Mouse (Mus musculus) MEL (cell line): ENCODE measurements around the gene Neu2. TPM values are rescaled to one million over a fixed set of nuclear protein-coding genes. Genes with fewer than 3 reads are reported as not detected.

ENCODE experiments used
- DNase-seq: peaks from one replicate; pipeline ENCODE4 v3.0.0; 2011; ENCODE audit warnings: low read depth, low spot score
- H3K27ac ChIP-seq: 2 replicates; pipeline ENCODE4 v1.5.1; 2012; ENCODE audit warnings: low read depth, mild to moderate bottlenecking, control low read depth, low read length, moderate library complexity; ENCODE audit not compliant: control insufficient read depth
- H3K27me3 ChIP-seq, 2 experiments: fragments of 150-350 bp in 1 of 2; sonication (generic) in 1 of 2; 2 replicates each; pipeline ENCODE4 v1.6.1; 2012; ENCODE audit warnings: low read length in 2 of 2, mild to moderate bottlenecking in 2 of 2, improper control_type of control experiment in 1 of 2, moderate library complexity in 1 of 2; ENCODE audit not compliant: insufficient read depth in 2 of 2, control insufficient read depth in 1 of 2
- H3K36me3 ChIP-seq, 2 experiments: 2 replicates each; pipeline ENCODE4 v1.6.1; 2012 to 2014; ENCODE audit warnings: low read length in 2 of 2, improper control_type of control experiment in 1 of 2, inconsistent platforms in 1 of 2, mild to moderate bottlenecking in 1 of 2; ENCODE audit not compliant: insufficient read depth in 2 of 2, control insufficient read depth in 1 of 2
- H3K4me1 ChIP-seq, 2 experiments: fragments of 150-350 bp in 1 of 2; sonication (generic) in 1 of 2; 2 replicates each; pipeline ENCODE4 v1.6.1; 2012; ENCODE audit warnings: low read length in 2 of 2, improper control_type of control experiment in 1 of 2, mild to moderate bottlenecking in 1 of 2; ENCODE audit not compliant: insufficient read depth in 2 of 2, control insufficient read depth in 1 of 2
- H3K4me3 ChIP-seq, 2 experiments: fragments of 150-350 bp in 1 of 2; sonication (generic) in 1 of 2; 2 replicates each; pipeline ENCODE4 v1.5.1; 2012; ENCODE audit warnings: low read depth in 2 of 2, low read length in 2 of 2, mild to moderate bottlenecking in 2 of 2, moderate library complexity in 2 of 2, control low read depth in 1 of 2, improper control_type of control experiment in 1 of 2; ENCODE audit not compliant: control insufficient read depth in 1 of 2, insufficient read depth in 1 of 2
- H3K79me2 ChIP-seq: 2 replicates; pipeline ENCODE4 v1.6.1; 2012; ENCODE audit warnings: mild to moderate bottlenecking, low read length, moderate library complexity; ENCODE audit not compliant: control insufficient read depth, poor library complexity, insufficient read depth
- H3K9ac ChIP-seq: 2 replicates; pipeline ENCODE4 v1.6.1; 2012; ENCODE audit warnings: low read depth, mild to moderate bottlenecking, control low read depth, low read length, moderate library complexity; ENCODE audit not compliant: control insufficient read depth, poor library complexity, severe bottlenecking
- H3K9me3 ChIP-seq: fragments of 150-350 bp; sonication (generic); replicated peaks from 2 replicates; pipeline ENCODE4 v1.6.1; 2012; ENCODE audit warnings: mild to moderate bottlenecking, low read length, improper control_type of control experiment, moderate library complexity; ENCODE audit not compliant: insufficient read depth
- CHD1 ChIP-seq: IDR thresholded peaks from 2 replicates; pipeline ENCODE4 v1.6.1; 2012; ENCODE audit warnings: low read depth, mild to moderate bottlenecking, inconsistent platforms, low read length, improper control_type of control experiment
- CHD2 ChIP-seq: IDR thresholded peaks from 2 replicates; pipeline ENCODE4 v1.6.1; 2011; ENCODE audit warnings: low read length, improper control_type of control experiment
- CTCF ChIP-seq, 3 experiments: IDR thresholded peaks in 2 of 3; conservative IDR thresholded peaks in 1 of 3; 2 replicates each; pipeline ENCODE4 v1.5.1; 2011 to 2012; ENCODE audit warnings: low read length in 3 of 3, low read depth in 2 of 3, mild to moderate bottlenecking in 2 of 3, improper control_type of control experiment in 1 of 3, inconsistent platforms in 1 of 3, mixed read lengths in 1 of 3, moderate library complexity in 1 of 3; ENCODE audit not compliant: control insufficient read depth in 1 of 3, insufficient read depth in 1 of 3, poor library complexity in 1 of 3, severe bottlenecking in 1 of 3
- ELF1 ChIP-seq: IDR thresholded peaks from 2 replicates; pipeline ENCODE4 v1.6.1; 2014; ENCODE audit warnings: low read depth, mild to moderate bottlenecking, inconsistent platforms, low read length, improper control_type of control experiment, moderate library complexity
- ETS1 ChIP-seq: IDR thresholded peaks from 2 replicates; pipeline ENCODE4 v1.6.1; 2012; ENCODE audit warnings: low read depth, mild to moderate bottlenecking, inconsistent platforms, low read length, improper control_type of control experiment, moderate library complexity
- GABPA ChIP-seq: IDR thresholded peaks from 2 replicates; pipeline ENCODE4 v1.6.1; 2012; ENCODE audit warnings: low read depth, mild to moderate bottlenecking, inconsistent platforms, low read length, improper control_type of control experiment, moderate library complexity
- HCFC1 ChIP-seq: IDR thresholded peaks from 2 replicates; pipeline ENCODE4 v1.6.1; 2012; ENCODE audit warnings: low read depth, mild to moderate bottlenecking, inconsistent platforms, low read length, improper control_type of control experiment, moderate library complexity
- JUND ChIP-seq: IDR thresholded peaks from 2 replicates; pipeline ENCODE4 v1.6.1; 2011; ENCODE audit warnings: low read depth, mild to moderate bottlenecking, improper control_type of control experiment, low read length
- KAT2A ChIP-seq: conservative IDR thresholded peaks from 2 replicates; pipeline ENCODE4 v1.6.1; 2012; ENCODE audit warnings: low read depth, low read length, improper control_type of control experiment, inconsistent platforms
- MAFK ChIP-seq: IDR thresholded peaks from 2 replicates; pipeline ENCODE4 v1.6.1; 2011; ENCODE audit warnings: low read depth, mild to moderate bottlenecking, low read length, improper control_type of control experiment, borderline replicate concordance
- MEF2A ChIP-seq: IDR thresholded peaks from 2 replicates; pipeline ENCODE4 v1.6.1; 2014; ENCODE audit warnings: low read depth, mild to moderate bottlenecking, inconsistent platforms, low read length, improper control_type of control experiment; ENCODE audit not compliant: poor library complexity, insufficient replicate concordance, severe bottlenecking; ENCODE audit errors: extremely low read depth
- POLR2A ChIP-seq, 2 experiments: IDR thresholded peaks; 2 replicates each; pipeline ENCODE4 v1.6.1; 2011 to 2012; ENCODE audit warnings: low read length in 2 of 2, mild to moderate bottlenecking in 2 of 2, control low read depth in 1 of 2, improper control_type of control experiment in 1 of 2, low read depth in 1 of 2, moderate library complexity in 1 of 2; ENCODE audit not compliant: control insufficient read depth in 1 of 2, insufficient read depth in 1 of 2, poor library complexity in 1 of 2
- RCOR1 ChIP-seq: IDR thresholded peaks from 2 replicates; pipeline ENCODE4 v1.6.1; 2012; ENCODE audit warnings: low read depth, mild to moderate bottlenecking, inconsistent platforms, low read length, improper control_type of control experiment
- SMC3 ChIP-seq: IDR thresholded peaks from 2 replicates; pipeline ENCODE4 v1.6.1; 2011; ENCODE audit warnings: low read depth, low read length, improper control_type of control experiment
- TBP ChIP-seq: IDR thresholded peaks from 2 replicates; pipeline ENCODE4 v1.8.0; 2011; ENCODE audit warnings: low read depth, low read length, improper control_type of control experiment
- TCF12 ChIP-seq: IDR thresholded peaks from 2 replicates; pipeline ENCODE4 v1.6.1; 2014; ENCODE audit warnings: low read depth, mild to moderate bottlenecking, inconsistent platforms, low read length, improper control_type of control experiment, moderate library complexity
- UBTF ChIP-seq: IDR thresholded peaks from 2 replicates; pipeline ENCODE4 v1.6.1; 2012; ENCODE audit warnings: low read depth, mild to moderate bottlenecking, inconsistent platforms, low read length, improper control_type of control experiment, moderate library complexity, borderline replicate concordance; ENCODE audit not compliant: insufficient read depth
- USF1 ChIP-seq: IDR thresholded peaks from 2 replicates; pipeline ENCODE4 v1.6.1; 2014; ENCODE audit warnings: low read depth, mild to moderate bottlenecking, inconsistent platforms, low read length, improper control_type of control experiment, moderate library complexity
- USF2 ChIP-seq, 2 experiments: IDR thresholded peaks; 2 replicates each; pipeline ENCODE4 v1.6.1; 2011 to 2012; ENCODE audit warnings: improper control_type of control experiment in 2 of 2, low read length in 2 of 2, borderline replicate concordance in 1 of 2, inconsistent platforms in 1 of 2, low read depth in 1 of 2, mild to moderate bottlenecking in 1 of 2; ENCODE audit not compliant: insufficient read depth in 1 of 2
- polyA plus RNA-seq, 2 experiments: library from polyadenylated mRNA; stranded (reverse) in 1 of 2; unstranded in 1 of 2; fragments of >175 nt in 1 of 2; fragments of >200 nt in 1 of 2; gene quantifications; 2 replicates each; pipeline versions ENCODE4 v1.2.1 to v1.2.4; 2012; ENCODE audit warnings: low replicate concordance in 2 of 2, low read depth in 1 of 2; ENCODE audit not compliant: insufficient read length in 2 of 2, insufficient read depth in 1 of 2, missing spikeins in 1 of 2
- total RNA-seq: library from RNA; depleted of rRNA; stranded (reverse); fragments of 300-350 nt; gene quantifications from 2 replicates; pipeline ENCODE4 v1.2.3, GENCODE M21; 2012

Gene Neu2
- total and polyA plus RNA-seq, 3 experiments, result not detected

DNA sequence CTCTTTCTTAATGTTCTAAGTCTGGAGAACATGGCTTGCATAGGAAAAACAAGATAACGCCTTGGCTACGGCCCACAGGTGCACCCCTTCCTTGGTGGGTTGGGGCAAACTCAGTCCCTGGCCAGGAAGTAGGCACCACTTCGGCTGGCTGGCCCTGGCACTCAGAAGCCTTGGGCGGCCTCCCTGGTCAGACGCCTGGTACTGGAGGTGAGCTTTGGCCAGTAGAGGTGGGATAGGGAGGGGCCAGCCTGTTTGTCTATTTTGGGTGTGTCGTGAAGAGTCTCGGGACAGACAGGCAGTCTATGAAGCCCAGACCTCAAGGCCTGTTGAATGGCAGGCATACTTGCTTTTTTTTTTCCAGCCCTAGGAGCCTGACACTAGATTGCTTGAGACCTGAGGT, 37.1 kb upstream of the Neu2 start:
- Histone ChIP-seq H3K9ac (no peak overlapping the region), H3K27me3 (peaks cover 0 to 5% of the 10 kb centered on the region in 2 experiments; a peak in 2 of 4 replicates), H3K36me3 (no peaks in the 10 kb centered on the region), H3K4me3 (no peak overlapping the region), H3K27ac (no peak overlapping the region), H3K9me3 (no peaks in the 10 kb centered on the region), H3K79me2 (no peaks in the 10 kb centered on the region), H3K4me1 (no peaks in the 10 kb centered on the region)
- TF ChIP-seq USF1 (no peak), RCOR1 (no peak), TBP (no peak), HCFC1 (no peak), KAT2A (no peak), POLR2A (IDR thresholded peaks at IDR 0.05; ENCODE audit: control insufficient read depth in 1 of 2, insufficient read depth in 1 of 2, low read depth in 1 of 2, low read length in 2 of 2, poor library complexity in 1 of 2) (no peak), SMC3 (no peak), CHD2 (no peak), TCF12 (no peak), UBTF (no peak), USF2 (IDR thresholded peaks at IDR 0.05; ENCODE audit: borderline replicate concordance in 1 of 2, insufficient read depth in 1 of 2, low read depth in 1 of 2, low read length in 2 of 2) (no peak), JUND (no peak), ELF1 (no peak), GABPA (no peak)
- DNase-seq, result no peak

DNA sequence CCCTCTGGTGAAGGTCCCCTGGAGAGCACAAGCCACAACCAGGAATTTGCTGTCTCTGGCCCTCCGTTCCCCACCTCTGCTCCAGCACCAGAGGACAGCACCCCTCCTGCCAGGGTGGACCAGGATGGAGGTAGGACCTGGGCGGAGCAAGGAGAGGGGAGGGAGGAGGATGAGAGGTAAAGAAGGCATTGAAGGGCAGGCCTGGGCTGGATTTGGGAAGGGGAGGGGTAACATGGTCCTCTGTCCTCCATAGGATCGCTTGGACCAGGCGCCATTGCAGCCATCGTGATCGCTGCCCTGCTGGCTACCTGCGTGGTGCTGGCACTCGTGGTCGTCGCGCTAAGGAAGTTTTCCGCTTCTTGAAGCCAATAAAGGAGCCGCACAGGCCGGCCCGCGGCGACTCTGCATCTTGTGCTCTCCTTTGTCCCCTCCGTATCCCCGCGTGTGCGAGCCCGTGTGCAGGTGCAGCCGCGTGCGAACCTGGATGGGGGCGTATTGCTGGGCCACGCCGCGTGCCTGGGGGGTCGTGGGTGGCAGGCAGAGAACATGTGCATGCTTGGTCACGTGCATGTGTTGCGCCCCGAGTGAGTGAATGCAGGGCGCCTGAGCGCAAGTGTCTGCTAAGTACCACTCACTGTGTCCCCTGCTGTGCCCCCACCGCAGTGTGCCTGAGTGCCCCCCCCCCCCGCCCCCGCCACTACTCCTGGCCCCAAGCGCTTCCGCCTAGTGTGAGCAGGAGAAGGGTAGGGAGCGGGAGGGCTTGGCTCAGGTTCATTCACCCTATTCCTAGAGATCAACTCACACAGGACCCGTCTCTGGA, 34.4 kb upstream of the Neu2 start:
- Histone ChIP-seq H3K36me3 (no peaks in the 10 kb centered on the region), H3K4me1 (no peaks in the 10 kb centered on the region), H3K9me3 (no peaks in the 10 kb centered on the region), H3K27me3 (peaks cover 0 to 6% of the 10 kb centered on the region in 2 experiments), H3K27ac (no peak overlapping the region), H3K9ac (no peak overlapping the region), H3K79me2 (no peaks in the 10 kb centered on the region), H3K4me3 (no peak overlapping the region)
- TF ChIP-seq USF1, result no peak
- no peak for TF ChIP-seq CTCF (IDR thresholded peaks at IDR 0.05 in 2 of 3, conservative IDR thresholded peaks at IDR 0.05 in 1 of 3; ENCODE audit: control insufficient read depth in 1 of 3, insufficient read depth in 1 of 3, low read depth in 2 of 3, low read length in 3 of 3, poor library complexity in 1 of 3, severe bottlenecking in 1 of 3)
- no peak for TF ChIP-seq ETS1
- no peak for TF ChIP-seq MAFK
- no peak for TF ChIP-seq MEF2A
- TF ChIP-seq SMC3, result no peak
- no peak for TF ChIP-seq TCF12
- no peak for TF ChIP-seq KAT2A
- no peak for TF ChIP-seq TBP
- TF ChIP-seq USF2 (IDR thresholded peaks at IDR 0.05; ENCODE audit: borderline replicate concordance in 1 of 2, insufficient read depth in 1 of 2, low read depth in 1 of 2, low read length in 2 of 2), result no peak
- TF ChIP-seq CHD1, result no peak
- DNase-seq, result no peak
